Mouse (Mus musculus) frontal cortex, adult 2 months (tissue): Measurements from ENCODE around the gene Capn1. TPM values are rescaled to one million over a fixed set of nuclear protein-coding genes. Genes with fewer than 3 reads are reported as not detected.
"Not testable (repeated sequence)": the region's sequence is repeated elsewhere in the genome, so short reads cannot be mapped to it uniquely, and the experiment has no call there.

Experiments
- DNase-seq, 2 experiments: peaks; one replicate each; pipeline ENCODE4 v3.0.0; 2022; ENCODE audit warnings: low spot score in 1 of 2; ENCODE audit errors: extremely low spot score in 1 of 2
- polyA plus RNA-seq: library from polyadenylated mRNA; depleted of rRNA; stranded (reverse); fragments of >200 nt; gene quantifications from 2 replicates; pipeline ENCODE4 v1.2.3, GENCODE M21; 2012; rRNA removed

Gene Capn1
- 15.0 and 16.3 TPM in 2 replicates for polyA plus RNA-seq

GRCm38 (mm10) chr19:6015511-6016315 is at the start of gene Capn1:
Gene Capn1, minus strand, starts transcription at chr19:6015897.
- DNase-seq = peak in 1 of 2 experiments; percentile 71

- DNase-seq = no peak
Measured at GRCm38 (mm10) chr19:6063081-6063480, 47.4 kb upstream of the Capn1 start.

- no peak for DNase-seq
Measured at GRCm38 (mm10) chr19:6062418-6062817, 46.7 kb upstream of the Capn1 start.

- DNase-seq = peak in 1 of 2 experiments; percentile 39
Measured at GRCm38 (mm10) chr19:6061641-6062302, 46.1 kb upstream of the Capn1 start.

GRCm38 (mm10) chr19:6061021-6061533 is 45.4 kb upstream of the Capn1 start, which contains the start of gene Znhit2:
Gene Znhit2, plus strand, starts transcription at chr19:6061192.
- DNase-seq = peak; percentile 94 to 97

GRCm38 (mm10) chr19:6058966-6059365 is 43.3 kb upstream of the Capn1 start:
- no peak for DNase-seq

- no peak for DNase-seq
Measured at GRCm38 (mm10) chr19:6058513-6058912, 42.8 kb upstream of the Capn1 start.

GRCm38 (mm10) chr19:6057313-6058096 is 41.8 kb upstream of the Capn1 start, which contains the start of the genes Mrpl49 and Fau:
Gene Mrpl49, minus strand, starts transcription at chr19:6057785.
Gene Fau, plus strand, starts transcription at chr19:6057844.
- peak; percentile 97 to 99 for DNase-seq

- DNase-seq = no peak
Measured at GRCm38 (mm10) chr19:6056696-6057095, 41.0 kb upstream of the Capn1 start.

- no peak for DNase-seq
Measured at GRCm38 (mm10) chr19:6054296-6054695, 38.6 kb upstream of the Capn1 start.

- no peak for DNase-seq
Measured at GRCm38 (mm10) chr19:6052516-6052915, 36.8 kb upstream of the Capn1 start.

- DNase-seq = no peak
Measured at GRCm38 (mm10) chr19:6048681-6049410, 33.1 kb upstream of the Capn1 start.

- DNase-seq = no peak
Measured at GRCm38 (mm10) chr19:6047899-6048166, 32.1 kb upstream of the Capn1 start.

GRCm38 (mm10) chr19:6047154-6047898 is 31.6 kb upstream of the Capn1 start:
- DNase-seq = no peak

GRCm38 (mm10) chr19:6046294-6047153 is 30.8 kb upstream of the Capn1 start, which contains the start of gene Syvn1:
Gene Syvn1, plus strand, starts transcription at chr19:6046576.
- peak; percentile 92 to 96 for DNase-seq

GRCm38 (mm10) chr19:6045366-6046293 is 29.9 kb upstream of the Capn1 start:
- DNase-seq = peak in 1 of 2 experiments; percentile 57

- not testable (repeated sequence) for DNase-seq
Measured at GRCm38 (mm10) chr19:6044102-6044501, 28.4 kb upstream of the Capn1 start.
